Mouse (Mus musculus) testis, adult 2 months (tissue): ENCODE measurements around the gene 4933416C03Rik.

Source experiments
- CTCF ChIP-seq: fragments of 200-500 bp; IDR thresholded peaks from 2 replicates; pipeline ENCODE4 v1.5.1; 2012; ENCODE audit warnings: low read depth, mild to moderate bottlenecking, inconsistent platforms, low read length, moderate library complexity; ENCODE audit not compliant: control insufficient read depth, insufficient read depth, insufficient replicate concordance
- POLR2A ChIP-seq: fragments of 200-500 bp; IDR thresholded peaks from 2 replicates; pipeline ENCODE4 v1.6.1; 2012; ENCODE audit warnings: low read depth, mild to moderate bottlenecking, inconsistent platforms, low read length, moderate library complexity; ENCODE audit not compliant: control insufficient read depth

DNA sequence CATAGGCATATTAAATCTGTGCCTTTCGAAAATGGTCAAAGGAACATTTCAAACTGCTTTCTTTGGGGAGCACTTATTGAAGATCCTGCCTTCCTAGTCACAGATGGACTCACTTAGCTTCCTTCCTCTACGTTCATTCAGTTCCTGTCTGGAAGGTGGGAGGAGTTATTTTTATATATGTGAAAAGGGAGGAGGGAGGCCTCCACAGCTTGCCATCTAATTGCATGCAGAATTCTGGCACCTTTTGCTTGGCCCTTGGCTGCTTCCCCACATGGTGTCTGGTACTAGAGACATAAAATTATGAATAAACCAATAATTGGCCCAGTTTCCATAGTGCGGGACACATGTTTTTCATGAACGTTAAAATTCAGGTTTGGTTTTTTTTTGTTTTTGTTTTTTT, 5.5 kb downstream of the 4933416C03Rik start:
- TF ChIP-seq POLR2A (no peak), CTCF (no peak)
